Mouse (Mus musculus): Measurements from ENCODE around the gene Kat6b. TPM values are rescaled to one million over a fixed set of nuclear protein-coding genes. Genes with fewer than 3 reads are reported as not detected.

Gene Kat6b
- polyA plus RNA-seq, 1 experiment from 2014 or later = 34.6 TPM

Other genes starting within 250 kb of the Kat6b start
- gene Dupd1, start 233.1 kb downstream of the Kat6b start, polyA plus RNA-seq (2015; fragmentation: Nextera tagmentation; extraction: Ambion mirVana) = 0.24 and 0.29 TPM in 2 replicates